Mouse (Mus musculus): ENCODE measurements around the gene Fbxl2. TPM values are rescaled to one million over a fixed set of nuclear protein-coding genes. Genes with fewer than 3 reads are reported as not detected.

Gene Fbxl2
- polyA plus RNA-seq, 1 experiment from 2014 or later, result 3.7 TPM

DNA sequence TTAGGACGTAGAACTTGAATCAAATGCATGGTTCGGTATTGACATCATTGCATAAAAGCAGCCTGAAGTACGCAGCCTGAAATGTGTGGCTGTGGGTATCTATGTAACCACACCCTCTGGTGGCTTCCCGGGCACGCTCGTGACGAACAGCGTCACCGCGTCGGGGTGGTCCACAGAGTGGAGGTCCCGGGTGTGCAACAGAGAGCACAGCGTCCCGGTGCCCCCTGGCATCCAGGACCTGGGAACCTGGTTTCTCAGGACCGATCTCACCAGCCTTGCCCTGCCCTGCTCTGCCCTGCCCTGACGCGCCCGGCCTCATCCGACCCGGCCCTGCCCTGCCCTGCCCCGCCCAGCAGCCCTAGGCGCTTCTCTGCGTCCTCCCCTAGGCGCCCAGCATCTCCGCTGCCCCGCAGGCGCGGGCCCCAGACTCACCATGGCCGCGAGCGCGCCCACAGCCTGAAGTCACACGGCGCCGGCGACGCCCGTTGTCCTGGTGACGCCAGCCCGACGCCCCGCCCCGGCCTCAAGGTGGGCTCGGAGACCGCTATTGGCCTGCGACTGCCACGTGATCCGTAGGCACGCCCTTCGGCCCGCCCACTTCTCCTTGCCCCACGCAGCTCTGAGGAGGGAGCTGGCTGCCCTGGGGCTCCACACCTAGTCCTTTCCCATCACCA lies 19.6 kb downstream of the Fbxl2 start:
- WGBS, result under 1% methylated on average over 48 of the region's 52 CpGs
- peak overlapping the region; percentile 54 for H3K4me3 ChIP-seq (ENCODE audit: low read depth, low read length)
- no peak overlapping the region for H3K27ac ChIP-seq (ENCODE audit: low read depth)
- peaks cover 6% of the 10 kb centered on the region; the same call in 1 of the 2 replicates for H3K27me3 ChIP-seq (replicated peaks; ENCODE audit: control insufficient read depth, insufficient read depth, low read length)
- no peaks in the 10 kb centered on the region for H3K9me3 ChIP-seq (ENCODE audit: control insufficient read depth, low read length)
- H3K36me3 ChIP-seq (ENCODE audit: control insufficient read depth, insufficient read depth, low read length), result no peaks in the 10 kb centered on the region
- peak overlapping the region; percentile 94 for H3K4me2 ChIP-seq (ENCODE audit: low read length)
- ATAC-seq (replicated peaks; ENCODE audit: low FRiP score, low TSS enrichment, low read depth) (peak; percentile 93), DNase-seq (ENCODE audit: low spot score) (peak; percentile 79)
- peak overlapping the region; percentile 45 for H3K9ac ChIP-seq (ENCODE audit: low read length)
- H3K4me1 ChIP-seq (replicated peaks; ENCODE audit: control insufficient read depth, insufficient read depth, low read length), result no peaks in the 10 kb centered on the region; the same call in 1 of the 2 replicates

DNA sequence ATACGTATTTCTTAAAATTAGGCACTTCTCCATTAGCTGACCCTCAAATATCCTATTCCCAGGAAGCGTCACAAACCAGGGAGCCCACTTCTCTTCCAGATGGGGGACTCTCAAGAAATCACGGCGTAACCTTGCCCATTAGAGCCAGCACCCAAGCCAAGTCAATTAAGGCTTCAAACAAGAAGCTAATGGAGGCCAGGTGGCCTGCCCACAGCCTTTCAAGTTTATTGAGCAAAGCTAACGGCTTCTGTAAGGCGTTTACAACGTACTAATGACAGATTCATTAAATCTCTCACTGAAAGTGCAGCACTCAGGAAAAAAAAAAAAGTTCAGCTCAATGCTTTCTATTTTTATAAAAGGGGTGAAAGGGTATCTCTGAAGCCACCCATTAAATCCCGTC lies 20.1 kb downstream of the Fbxl2 start:
- no peaks in the 10 kb centered on the region for H3K9me3 ChIP-seq (ENCODE audit: control insufficient read depth, low read length)
- peak overlapping the region; percentile 45; the same call in 1 of the 2 replicates for H3K9ac ChIP-seq (ENCODE audit: low read length)
- no peaks in the 10 kb centered on the region; the same call in 1 of the 2 replicates for H3K4me1 ChIP-seq (replicated peaks; ENCODE audit: control insufficient read depth, insufficient read depth, low read length)
- H3K4me3 ChIP-seq (ENCODE audit: low read depth, low read length), result peak overlapping the region; percentile 54
- no peak overlapping the region for H3K27ac ChIP-seq (ENCODE audit: low read depth)
- H3K36me3 ChIP-seq (ENCODE audit: control insufficient read depth, insufficient read depth, low read length), result no peaks in the 10 kb centered on the region
- DNase-seq (ENCODE audit: low spot score), result no peak
- peak overlapping the region; percentile 94 for H3K4me2 ChIP-seq (ENCODE audit: low read length)
- ATAC-seq (replicated peaks; ENCODE audit: low FRiP score, low TSS enrichment, low read depth), result no peak
- peaks cover 6% of the 10 kb centered on the region; the same call in 1 of the 2 replicates for H3K27me3 ChIP-seq (replicated peaks; ENCODE audit: control insufficient read depth, insufficient read depth, low read length)
- WGBS, result 9% methylated on average over 8 of the region's 8 CpGs

DNA sequence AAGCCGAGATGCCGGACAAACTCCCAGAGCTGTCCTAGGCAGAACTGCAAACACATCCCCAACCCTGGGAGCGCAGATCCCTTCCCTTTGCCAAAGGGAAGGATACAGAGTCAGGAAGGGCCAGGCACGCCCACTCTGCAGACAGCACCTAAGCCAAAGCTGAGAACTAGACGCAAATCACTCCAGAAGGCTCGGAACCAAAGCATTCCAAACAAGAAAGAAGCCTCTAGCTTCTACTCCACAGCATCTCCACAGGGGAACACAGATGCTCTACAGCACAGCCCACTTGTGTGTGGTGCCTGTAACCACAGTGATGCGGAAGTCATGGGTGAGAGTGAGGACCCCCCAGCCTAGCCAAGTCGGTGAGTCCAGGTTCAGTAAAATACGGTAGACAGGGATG lies 20.8 kb downstream of the Fbxl2 start:
- H3K36me3 ChIP-seq (ENCODE audit: control insufficient read depth, insufficient read depth, low read length), result no peaks in the 10 kb centered on the region
- H3K27ac ChIP-seq (ENCODE audit: low read depth), result no peak overlapping the region
- peaks cover 6% of the 10 kb centered on the region; the same call in 1 of the 2 replicates for H3K27me3 ChIP-seq (replicated peaks; ENCODE audit: control insufficient read depth, insufficient read depth, low read length)
- ATAC-seq (replicated peaks; ENCODE audit: low FRiP score, low TSS enrichment, low read depth) (no peak), DNase-seq (ENCODE audit: low spot score) (no peak)
- H3K9ac ChIP-seq (ENCODE audit: low read length), result no peak overlapping the region
- 46% methylated on average over 9 of the region's 9 CpGs for WGBS
- no peaks in the 10 kb centered on the region for H3K9me3 ChIP-seq (ENCODE audit: control insufficient read depth, low read length)
- H3K4me2 ChIP-seq (ENCODE audit: low read length), result no peak overlapping the region
- no peaks in the 10 kb centered on the region; the same call in 1 of the 2 replicates for H3K4me1 ChIP-seq (replicated peaks; ENCODE audit: control insufficient read depth, insufficient read depth, low read length)
- H3K4me3 ChIP-seq (ENCODE audit: low read depth, low read length), result no peak overlapping the region

DNA sequence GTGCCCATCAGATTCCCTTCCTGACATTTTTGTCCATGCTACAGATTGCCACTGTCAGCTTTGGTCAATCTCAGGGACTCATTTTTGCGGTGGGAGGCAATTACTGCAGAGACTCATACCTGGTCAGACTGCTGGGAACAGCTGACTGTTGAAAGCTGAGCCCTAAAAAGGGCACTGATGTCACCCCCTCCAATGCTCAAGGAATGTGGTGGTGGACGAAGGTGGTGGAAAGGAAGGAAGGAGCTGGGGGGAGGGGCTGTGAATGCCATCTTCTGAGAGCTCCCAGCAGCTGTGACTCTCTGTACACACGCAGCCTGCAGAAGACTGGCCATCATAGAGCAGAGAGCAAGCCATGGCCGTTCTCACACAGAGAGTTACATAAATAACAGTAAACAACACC lies 23.9 kb downstream of the Fbxl2 start:
- no peaks in the 10 kb centered on the region for H3K9me3 ChIP-seq (ENCODE audit: control insufficient read depth, low read length)
- no peak for DNase-seq (ENCODE audit: low spot score)
- ATAC-seq (replicated peaks; ENCODE audit: low FRiP score, low TSS enrichment, low read depth), result no peak
- H3K36me3 ChIP-seq (ENCODE audit: control insufficient read depth, insufficient read depth, low read length), result no peaks in the 10 kb centered on the region
- H3K27ac ChIP-seq (ENCODE audit: low read depth), result no peak overlapping the region
- no peak overlapping the region for H3K4me2 ChIP-seq (ENCODE audit: low read length)
- no peaks in the 10 kb centered on the region; the same call in 1 of the 2 replicates for H3K4me1 ChIP-seq (replicated peaks; ENCODE audit: control insufficient read depth, insufficient read depth, low read length)
- peaks cover 6% of the 10 kb centered on the region; the same call in 1 of the 2 replicates for H3K27me3 ChIP-seq (replicated peaks; ENCODE audit: control insufficient read depth, insufficient read depth, low read length)
- no peak overlapping the region for H3K4me3 ChIP-seq (ENCODE audit: low read depth, low read length)
- 33% methylated on average over 4 of the region's 4 CpGs for WGBS
- H3K9ac ChIP-seq (ENCODE audit: low read length), result no peak overlapping the region

DNA sequence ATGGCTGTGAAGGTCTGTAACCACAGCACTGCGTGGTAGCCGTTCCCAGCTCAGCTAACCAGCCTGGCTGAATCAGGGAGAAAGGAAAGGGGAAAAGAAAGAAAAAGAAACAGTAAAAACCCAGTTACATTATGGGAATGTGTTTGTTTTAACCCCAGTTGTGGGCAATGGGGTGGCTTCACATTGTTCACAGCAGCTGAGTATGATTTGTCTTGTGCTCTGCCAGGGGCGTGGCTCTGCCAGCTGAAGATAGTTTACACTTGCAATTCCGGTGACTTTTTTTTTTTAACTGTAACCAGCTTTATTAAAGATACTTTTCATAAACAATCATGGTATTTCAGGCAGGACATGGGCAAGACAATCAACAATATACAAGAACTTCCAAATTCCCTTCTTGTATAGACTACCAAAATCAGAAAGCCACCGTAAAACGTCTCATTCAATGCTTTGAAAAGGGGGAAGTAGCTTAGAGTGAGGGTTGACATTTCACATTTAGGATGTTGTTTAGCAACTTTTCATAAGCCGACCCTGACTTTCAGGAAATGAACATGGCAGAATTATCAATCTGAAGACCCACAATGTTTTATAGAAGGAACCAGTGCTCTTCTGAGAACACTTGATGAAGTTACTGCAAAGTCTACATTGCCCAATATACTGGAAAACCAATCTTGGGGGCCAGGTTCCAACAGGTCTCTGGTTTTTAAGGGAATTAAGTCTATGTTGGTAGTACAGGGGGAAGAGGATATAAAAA lies 26.8 kb downstream of the Fbxl2 start:
- no peak for DNase-seq (ENCODE audit: low spot score)
- no peaks in the 10 kb centered on the region for H3K27me3 ChIP-seq (replicated peaks; ENCODE audit: control insufficient read depth, insufficient read depth, low read length)
- H3K4me2 ChIP-seq (ENCODE audit: low read length), result no peak overlapping the region
- H3K4me1 ChIP-seq (replicated peaks; ENCODE audit: control insufficient read depth, insufficient read depth, low read length), result no peaks in the 10 kb centered on the region
- ATAC-seq (replicated peaks; ENCODE audit: low FRiP score, low TSS enrichment, low read depth), result no peak
- WGBS, result 86% methylated on average over 7 of the region's 7 CpGs
- no peak overlapping the region for H3K9ac ChIP-seq (ENCODE audit: low read length)
- no peaks in the 10 kb centered on the region for H3K9me3 ChIP-seq (ENCODE audit: control insufficient read depth, low read length)
- H3K4me3 ChIP-seq (ENCODE audit: low read depth, low read length), result no peak overlapping the region
- H3K27ac ChIP-seq (ENCODE audit: low read depth), result no peak overlapping the region
- H3K36me3 ChIP-seq (ENCODE audit: control insufficient read depth, insufficient read depth, low read length), result no peaks in the 10 kb centered on the region

DNA sequence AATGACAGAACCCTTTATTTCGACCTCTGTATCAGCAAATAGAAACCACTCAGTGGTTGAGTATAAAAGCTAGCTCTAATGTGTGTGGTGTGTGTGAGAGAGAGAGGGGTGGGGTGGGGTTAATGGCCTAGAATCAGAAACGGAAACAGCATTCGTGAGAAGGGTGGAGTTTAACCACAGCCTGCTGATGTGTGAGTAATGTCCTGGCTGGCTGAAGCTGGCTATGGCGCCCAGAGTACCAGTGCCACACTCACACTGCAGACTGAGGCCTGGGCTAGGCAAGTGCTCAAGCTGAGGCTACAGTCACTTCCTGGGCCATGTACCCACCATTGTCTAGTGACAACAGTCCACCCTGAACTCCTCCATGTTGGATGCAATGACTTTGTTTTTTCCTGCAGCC lies 29.6 kb downstream of the Fbxl2 start:
- Histone ChIP-seq H3K4me3 (ENCODE audit: low read depth, low read length) (no peak overlapping the region), H3K9me3 (ENCODE audit: control insufficient read depth, low read length) (no peaks in the 10 kb centered on the region), H3K4me2 (ENCODE audit: low read length) (no peak overlapping the region), H3K27me3 (replicated peaks; ENCODE audit: control insufficient read depth, insufficient read depth, low read length) (no peaks in the 10 kb centered on the region), H3K4me1 (replicated peaks; ENCODE audit: control insufficient read depth, insufficient read depth, low read length) (no peaks in the 10 kb centered on the region), H3K9ac (ENCODE audit: low read length) (no peak overlapping the region), H3K27ac (ENCODE audit: low read depth) (no peak overlapping the region), H3K36me3 (ENCODE audit: control insufficient read depth, insufficient read depth, low read length) (no peaks in the 10 kb centered on the region)
- ATAC-seq (replicated peaks; ENCODE audit: low FRiP score, low TSS enrichment, low read depth) (no peak), DNase-seq (ENCODE audit: low spot score) (no peak)
- 73% methylated on average over 4 of the region's 4 CpGs for WGBS

DNA sequence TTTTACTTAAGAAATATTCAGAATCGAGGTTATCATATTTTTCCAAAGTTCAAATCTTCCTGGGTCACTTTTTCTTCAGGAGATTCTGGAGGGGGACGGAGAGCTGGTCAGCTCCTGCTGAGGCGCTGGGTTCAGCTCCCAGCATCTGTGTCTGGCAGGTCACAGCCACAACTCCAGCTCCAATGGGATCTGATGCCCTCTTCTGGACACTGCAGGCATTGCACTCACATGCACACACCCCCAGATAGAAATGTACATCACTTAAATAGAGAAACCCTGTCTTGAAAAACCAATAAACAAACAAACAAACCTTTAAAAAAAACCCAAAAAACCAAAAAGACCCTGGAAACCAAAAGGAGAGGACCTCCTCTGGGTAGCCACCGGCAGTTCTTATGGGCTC lies 30.3 kb downstream of the Fbxl2 start:
- H3K9ac ChIP-seq (ENCODE audit: low read length), result no peak overlapping the region
- no peak for ATAC-seq (replicated peaks; ENCODE audit: low FRiP score, low TSS enrichment, low read depth)
- no peaks in the 10 kb centered on the region for H3K9me3 ChIP-seq (ENCODE audit: control insufficient read depth, low read length)
- no peaks in the 10 kb centered on the region for H3K4me1 ChIP-seq (replicated peaks; ENCODE audit: control insufficient read depth, insufficient read depth, low read length)
- no peaks in the 10 kb centered on the region for H3K36me3 ChIP-seq (ENCODE audit: control insufficient read depth, insufficient read depth, low read length)
- no peak overlapping the region for H3K27ac ChIP-seq (ENCODE audit: low read depth)
- no peak overlapping the region for H3K4me3 ChIP-seq (ENCODE audit: low read depth, low read length)
- H3K4me2 ChIP-seq (ENCODE audit: low read length), result no peak overlapping the region
- no peak for DNase-seq (ENCODE audit: low spot score)
- 89% methylated on average over 4 of the region's 4 CpGs for WGBS
- H3K27me3 ChIP-seq (replicated peaks; ENCODE audit: control insufficient read depth, insufficient read depth, low read length), result no peaks in the 10 kb centered on the region

DNA sequence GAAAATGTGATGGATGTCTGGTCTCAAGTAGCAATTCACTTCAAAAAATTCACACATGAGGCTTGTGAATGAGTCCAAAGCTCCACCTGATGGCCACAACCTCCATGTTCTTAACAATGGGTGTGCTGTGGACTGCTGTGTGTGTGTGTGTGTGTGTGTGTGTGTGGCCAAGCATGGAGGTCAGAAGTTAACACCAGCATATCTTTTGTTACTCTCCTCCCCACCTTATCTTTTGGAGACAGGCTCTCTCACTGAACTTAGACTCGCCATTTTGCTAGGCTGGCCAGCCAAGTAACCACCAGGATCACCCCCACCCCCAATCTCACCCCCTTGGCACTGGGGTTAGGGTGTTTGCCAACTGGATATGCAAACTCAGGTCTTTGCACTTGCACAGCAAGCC lies 32.0 kb downstream of the Fbxl2 start:
- no peak overlapping the region for H3K27ac ChIP-seq (ENCODE audit: low read depth)
- WGBS, result 56% methylated on average over 1 of the region's 1 CpGs
- H3K4me2 ChIP-seq (ENCODE audit: low read length), result no peak overlapping the region
- H3K4me1 ChIP-seq (replicated peaks; ENCODE audit: control insufficient read depth, insufficient read depth, low read length), result no peaks in the 10 kb centered on the region
- H3K27me3 ChIP-seq (replicated peaks; ENCODE audit: control insufficient read depth, insufficient read depth, low read length), result no peaks in the 10 kb centered on the region
- DNase-seq (ENCODE audit: low spot score) (no peak), ATAC-seq (replicated peaks; ENCODE audit: low FRiP score, low TSS enrichment, low read depth) (no peak)
- no peak overlapping the region for H3K9ac ChIP-seq (ENCODE audit: low read length)
- no peaks in the 10 kb centered on the region for H3K36me3 ChIP-seq (ENCODE audit: control insufficient read depth, insufficient read depth, low read length)
- no peak overlapping the region for H3K4me3 ChIP-seq (ENCODE audit: low read depth, low read length)
- H3K9me3 ChIP-seq (ENCODE audit: control insufficient read depth, low read length), result no peaks in the 10 kb centered on the region
